Mouse (Mus musculus) neural tube, embryonic 15.5 days (tissue): Measurements from ENCODE around the gene Mpdu1. TPM values are rescaled to one million over a fixed set of nuclear protein-coding genes. Genes with fewer than 3 reads are reported as not detected.

Experiments used
- ATAC-seq: fragments of 200-750 bp; cut with Nextera tagmentation; 2 replicates; pipeline ENCODE4 v1.8.0; 2017; ENCODE audit warnings: mild to moderate bottlenecking, moderate TSS enrichment, moderate library complexity; ENCODE audit not compliant: low FRiP score
- H3K27ac ChIP-seq: fragments of 300-500 bp; sonication (generic); replicated peaks from 2 replicates; pipeline ENCODE4 v1.5.1; 2015; ENCODE audit warnings: mild to moderate bottlenecking, inconsistent platforms
- H3K27me3 ChIP-seq: fragments of 300-500 bp; sonication (generic); replicated peaks from 2 replicates; pipeline ENCODE4 v1.6.1; 2015; ENCODE audit warnings: inconsistent platforms
- H3K36me3 ChIP-seq: fragments of 300-500 bp; sonication (generic); 2 replicates; pipeline ENCODE4 v1.6.1; 2015; ENCODE audit warnings: inconsistent platforms
- H3K4me1 ChIP-seq: fragments of 300-500 bp; sonication (generic); 2 replicates; pipeline ENCODE4 v1.6.1; 2015; ENCODE audit warnings: inconsistent platforms
- H3K4me2 ChIP-seq: fragments of 300-500 bp; sonication (generic); 2 replicates; pipeline ENCODE4 v1.6.1; 2015; ENCODE audit warnings: inconsistent platforms, mild to moderate bottlenecking, moderate library complexity
- H3K4me3 ChIP-seq: fragments of 300-500 bp; sonication (generic); replicated peaks from 2 replicates; pipeline ENCODE4 v1.5.1; 2015; ENCODE audit warnings: mild to moderate bottlenecking, inconsistent platforms
- H3K9ac ChIP-seq: fragments of 300-500 bp; sonication (generic); replicated peaks from 2 replicates; pipeline ENCODE4 v1.6.1; 2015; ENCODE audit warnings: mild to moderate bottlenecking, inconsistent platforms
- H3K9me3 ChIP-seq: fragments of 300-500 bp; sonication (generic); replicated peaks from 2 replicates; pipeline ENCODE4 v1.6.1; 2016; ENCODE audit warnings: inconsistent platforms
- WGBS: fragments of 180-500 bp; shearing (Covaris S2); methylation state at CpG from one replicate; pipeline ENCODE4 v1.1.7; 2015; ENCODE audit warnings: mixed read lengths; 5-methylcytosine and 5-hydroxymethylcytosine counted together
- microRNA counts: library from miRNA; unstranded; fragments of <30 nt; microRNA quantifications from one replicate; lab custom pipeline; 2016
- microRNA-seq: library from miRNA; unstranded; fragments of <30 nt; microRNA quantifications from one replicate; pipeline ENCODE4, GENCODE M21; 2017
- polyA plus RNA-seq: library from polyadenylated mRNA; unstranded; fragments of >200 nt; fragmentation: Nextera tagmentation; extraction: Ambion mirVana; gene quantifications from 2 replicates; pipeline ENCODE4 v1.2.1, GENCODE M21; 2015

Mpdu1 gene
- polyA plus RNA-seq, 1 experiment from 2014 or later = 101 TPM

DNA sequence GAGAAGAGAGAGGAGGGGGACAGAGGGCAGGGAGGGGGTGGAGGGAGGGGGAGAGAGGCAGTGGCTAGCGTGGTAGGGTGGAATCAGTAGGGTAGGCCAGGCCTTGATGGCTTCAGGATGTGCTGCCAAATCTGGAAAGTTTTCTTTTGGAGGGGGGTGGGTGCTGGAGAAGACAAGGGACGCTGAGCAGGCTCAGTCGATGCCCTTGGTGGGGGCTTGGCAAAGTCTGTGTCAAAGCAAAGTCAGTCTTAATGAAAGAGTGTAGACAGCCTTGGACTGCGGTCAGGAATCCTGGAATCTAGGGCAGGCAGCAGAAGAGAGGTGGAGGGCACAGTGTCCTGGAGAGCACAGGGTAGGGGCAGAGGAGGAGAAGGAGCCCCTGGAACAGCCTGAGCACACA, 51.5 kb downstream of the Mpdu1 start:
- Histone ChIP-seq H3K4me3 (no peak overlapping the region), H3K9me3 (no peaks in the 10 kb centered on the region), H3K4me2 (no peak overlapping the region), H3K27ac (0 out of 2 replicates have a peak overlapping the region, but pooled peaks have one; percentile 18), H3K27me3 (0 out of 2 replicates have a peak, but pooled peaks cover 4% of the 10 kb centered on the region), H3K4me1 (peaks cover 11% of the 10 kb centered on the region), H3K9ac (no peak overlapping the region), H3K36me3 (no peaks in the 10 kb centered on the region)
- WGBS = 70% methylated on average over 4 of the region's 4 CpGs
- ATAC-seq = no peak

DNA sequence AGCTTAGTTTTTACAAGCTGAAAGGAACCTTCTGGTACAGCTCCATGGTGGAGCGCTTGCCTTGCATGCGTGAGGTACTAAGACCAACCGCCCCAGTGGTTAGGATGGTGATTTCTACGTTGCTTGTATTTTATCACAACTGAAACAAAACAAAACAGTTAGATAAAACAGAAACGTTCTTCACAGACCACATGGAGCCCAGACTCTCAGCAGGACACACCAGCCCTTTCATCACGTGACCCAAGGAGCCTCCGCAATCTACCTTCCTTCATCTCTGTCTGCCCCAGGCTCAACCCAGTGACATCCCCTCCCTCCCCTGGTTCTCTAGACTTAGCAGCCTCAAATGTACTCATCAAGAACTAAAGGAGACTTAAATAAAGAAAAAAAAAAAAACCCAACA, 53.0 kb downstream of the Mpdu1 start:
- Histone ChIP-seq H3K4me2 (no peak overlapping the region), H3K27ac (no peak overlapping the region), H3K4me3 (no peak overlapping the region), H3K9me3 (no peaks in the 10 kb centered on the region), H3K36me3 (no peaks in the 10 kb centered on the region), H3K27me3 (no peaks in the 10 kb centered on the region), H3K4me1 (peaks cover 14% of the 10 kb centered on the region), H3K9ac (no peak overlapping the region)
- 64% methylated on average over 7 of the region's 7 CpGs for WGBS
- no peak for ATAC-seq

DNA sequence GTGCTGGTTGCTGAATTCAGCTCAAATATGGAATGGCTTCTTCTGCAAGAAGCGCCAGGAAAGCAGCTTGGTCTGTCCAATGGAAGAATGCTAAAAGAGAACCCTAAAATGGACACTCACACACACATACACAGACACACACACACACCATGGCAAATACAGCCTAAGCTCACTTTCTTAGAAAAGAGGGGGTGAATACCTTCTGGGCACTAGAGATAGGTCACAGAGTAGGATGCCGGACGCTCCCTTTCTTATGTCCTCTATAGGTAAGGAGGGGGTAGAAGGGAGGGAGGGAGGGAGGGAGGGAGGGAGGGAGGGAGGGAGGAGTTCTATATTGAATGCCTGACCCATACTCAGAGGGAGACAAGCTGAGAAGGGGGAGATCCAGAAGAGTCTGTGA, 53.9 kb downstream of the Mpdu1 start:
- 88% methylated on average over 3 of the region's 3 CpGs for WGBS
- Histone ChIP-seq H3K4me3 (no peak overlapping the region), H3K27me3 (no peaks in the 10 kb centered on the region), H3K4me1 (peaks cover 20% of the 10 kb centered on the region), H3K36me3 (no peaks in the 10 kb centered on the region), H3K9me3 (no peaks in the 10 kb centered on the region), H3K9ac (no peak overlapping the region), H3K27ac (no peak overlapping the region), H3K4me2 (no peak overlapping the region)
- ATAC-seq = no peak

DNA sequence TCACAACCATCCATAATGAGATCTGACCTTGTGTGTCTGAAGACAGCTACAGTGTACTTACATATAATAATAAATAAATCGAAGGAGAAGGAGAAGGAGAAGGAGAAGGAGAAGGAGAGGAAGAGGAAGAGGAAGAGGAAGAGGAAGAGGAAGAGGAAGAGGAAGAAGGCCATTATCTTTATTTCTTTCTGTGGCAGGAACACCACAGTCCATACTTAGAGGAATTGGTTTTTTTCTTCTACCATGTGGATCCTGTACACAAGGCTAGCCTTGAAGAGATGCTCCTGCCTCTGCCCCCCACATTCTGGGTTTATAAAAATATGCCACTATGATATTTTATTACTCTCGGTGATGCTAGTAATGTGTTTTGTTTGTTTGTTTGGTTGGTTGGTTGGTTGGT, 55.6 kb downstream of the Mpdu1 start:
- H3K27me3 ChIP-seq = no peaks in the 10 kb centered on the region
- H3K4me3 ChIP-seq = no peak overlapping the region
- H3K4me2 ChIP-seq = no peak overlapping the region
- peaks cover 4% of the 10 kb centered on the region for H3K36me3 ChIP-seq
- no peak for ATAC-seq
- H3K9ac ChIP-seq = no peak overlapping the region
- no peaks in the 10 kb centered on the region for H3K9me3 ChIP-seq
- H3K4me1 ChIP-seq = peaks cover 27% of the 10 kb centered on the region
- WGBS = 83% methylated on average over 2 of the region's 2 CpGs
- H3K27ac ChIP-seq = no peak overlapping the region

MicroRNA genes within 50 kb of the gene (microRNA counts, 519-probe panel; counts per million panel counts)
- microRNA mmu-miR-1934 (lab: Ali Mortazavi, UCI) (not detected), microRNA mmu-miR-467f (lab: Ali Mortazavi, UCI) (2,296 counts per million, percentile 51 among the panel's probes with 10 or more counts)

Small RNA genes within 50 kb of the gene (microRNA-seq; reads per million reads assigned to microRNA genes)
- gene Mir1934 (1.6 reads per million), gene Mir467f (not detected)

Other genes with a start within 250 kb of the Mpdu1 start
- 29.4 and 32.6 TPM in 2 replicates for gene Kdm6b, start 249.0 kb downstream of the Mpdu1 start, polyA plus RNA-seq
- 3.1 and 3.5 TPM in 2 replicates for gene Dnah2, start 113.5 kb downstream of the Mpdu1 start, polyA plus RNA-seq
- 113 and 126 TPM in 2 replicates for gene Efnb3, start 102.4 kb downstream of the Mpdu1 start, polyA plus RNA-seq
- 18.1 and 18.8 TPM in 2 replicates for gene Wrap53, start 82.4 kb downstream of the Mpdu1 start, polyA plus RNA-seq
- gene Trp53, start 82.3 kb downstream of the Mpdu1 start, polyA plus RNA-seq = 51.8 and 85.1 TPM in 2 replicates
- gene Atp1b2, start 56.7 kb downstream of the Mpdu1 start, polyA plus RNA-seq = 76.7 and 77.0 TPM in 2 replicates
- not detected in 2 replicates for gene Shbg, start 44.7 kb downstream of the Mpdu1 start, polyA plus RNA-seq
- 22.0 and 24.7 TPM in 2 replicates for gene Sat2, start 40.6 kb downstream of the Mpdu1 start, polyA plus RNA-seq
- 32.5 and 38.7 TPM in 2 replicates for gene Fxr2, start 29.7 kb downstream of the Mpdu1 start, polyA plus RNA-seq
- gene Sox15, start 7.3 kb downstream of the Mpdu1 start, polyA plus RNA-seq = not detected in 2 replicates
- 9.0 and 13.0 TPM in 2 replicates for gene Cd68, start 3.5 kb upstream of the Mpdu1 start, polyA plus RNA-seq
- 437 and 477 TPM in 2 replicates for gene Eif4a1, start 9.8 kb upstream of the Mpdu1 start, polyA plus RNA-seq
- 90.8 and 109 TPM in 2 replicates for gene Senp3, start 19.4 kb upstream of the Mpdu1 start, polyA plus RNA-seq
- gene Tnfsf13, start 23.1 kb upstream of the Mpdu1 start, polyA plus RNA-seq = 0.19 and 0.43 TPM in 2 replicates
- 4.1 and 5.3 TPM in 2 replicates for gene Tnfsf12, start 33.2 kb upstream of the Mpdu1 start, polyA plus RNA-seq
- gene Tnfsfm13, start 33.5 kb upstream of the Mpdu1 start, polyA plus RNA-seq = 1.8 and 2.3 TPM in 2 replicates
- gene Polr2a, start 96.0 kb upstream of the Mpdu1 start, polyA plus RNA-seq = 13.2 and 18.7 TPM in 2 replicates
- 0.19 TPM in 1 of 2 replicates, not detected in the other for gene Slc35g3, start 99.3 kb upstream of the Mpdu1 start, polyA plus RNA-seq
- gene Zbtb4, start 103.3 kb upstream of the Mpdu1 start, polyA plus RNA-seq = 4.7 and 5.3 TPM in 2 replicates
- 2.1 and 3.0 TPM in 2 replicates for gene Chrnb1, start 133.3 kb upstream of the Mpdu1 start, polyA plus RNA-seq
- 8.5 and 8.7 TPM in 2 replicates for gene Fgf11, start 139.2 kb upstream of the Mpdu1 start, polyA plus RNA-seq
- 1.1 and 4.2 TPM in 2 replicates for gene Tmem102, start 143.0 kb upstream of the Mpdu1 start, polyA plus RNA-seq
- not detected in 2 replicates for gene Gm39566, start 152.7 kb upstream of the Mpdu1 start, polyA plus RNA-seq
- gene Spem2, start 155.8 kb upstream of the Mpdu1 start, polyA plus RNA-seq = not detected in 2 replicates
- 0.29 and 0.34 TPM in 2 replicates for gene Spem1, start 159.5 kb upstream of the Mpdu1 start, polyA plus RNA-seq
- gene Nlgn2, start 175.1 kb upstream of the Mpdu1 start, polyA plus RNA-seq = 19.4 and 21.4 TPM in 2 replicates
- 368 and 430 TPM in 2 replicates for gene Tmem256, start 175.9 kb upstream of the Mpdu1 start, polyA plus RNA-seq
- gene Plscr3, start 183.7 kb upstream of the Mpdu1 start, polyA plus RNA-seq = 44.3 and 53.1 TPM in 2 replicates
- 0.19 and 1.9 TPM in 2 replicates for gene Tnk1, start 196.1 kb upstream of the Mpdu1 start, polyA plus RNA-seq
- gene Tmem95, start 215.4 kb upstream of the Mpdu1 start, polyA plus RNA-seq = not detected in 2 replicates
- 2.1 and 3.2 TPM in 2 replicates for gene Kctd11, start 218.8 kb upstream of the Mpdu1 start, polyA plus RNA-seq
- gene Acap1, start 232.9 kb upstream of the Mpdu1 start, polyA plus RNA-seq = 0.40 and 16.3 TPM in 2 replicates
- gene 2810408A11Rik, start 238.3 kb upstream of the Mpdu1 start, polyA plus RNA-seq = 6.3 and 6.5 TPM in 2 replicates
- gene Neurl4, start 238.4 kb upstream of the Mpdu1 start, polyA plus RNA-seq = 15.7 and 17.0 TPM in 2 replicates